Mouse (Mus musculus) retina, embryonic 14.5 days (tissue): Measurements from ENCODE around the gene Tnxb.

Source experiments
- DNase-seq: peaks from one replicate; pipeline ENCODE4 v3.0.0-alpha.2; 2015; ENCODE audit warnings: low spot score

The Tnxb gene

DNA sequence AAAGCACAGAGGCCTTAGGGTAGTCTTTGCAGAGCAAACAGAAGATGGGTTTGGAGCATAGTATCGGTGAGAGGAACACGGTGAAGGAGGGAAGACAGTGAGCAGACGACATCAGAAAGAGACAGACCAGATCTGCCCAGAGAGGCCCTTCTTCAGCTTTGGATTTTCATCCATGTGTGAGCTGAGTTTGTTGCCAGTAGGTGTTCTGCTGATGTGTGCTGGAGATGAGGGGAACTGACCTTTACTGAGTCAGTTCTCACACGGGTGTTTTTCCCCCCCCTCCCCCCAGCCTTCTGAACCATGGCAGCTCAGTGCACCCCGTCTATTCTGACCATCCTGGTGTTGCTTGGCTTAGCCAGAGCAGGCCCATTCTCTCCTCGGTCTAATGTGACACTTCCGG is at the start of gene Tnxb:
TSS of gene Tnxb (plus strand) at position 301 of the 400 bp plus-strand sequence.
- no peak for DNase-seq

DNA sequence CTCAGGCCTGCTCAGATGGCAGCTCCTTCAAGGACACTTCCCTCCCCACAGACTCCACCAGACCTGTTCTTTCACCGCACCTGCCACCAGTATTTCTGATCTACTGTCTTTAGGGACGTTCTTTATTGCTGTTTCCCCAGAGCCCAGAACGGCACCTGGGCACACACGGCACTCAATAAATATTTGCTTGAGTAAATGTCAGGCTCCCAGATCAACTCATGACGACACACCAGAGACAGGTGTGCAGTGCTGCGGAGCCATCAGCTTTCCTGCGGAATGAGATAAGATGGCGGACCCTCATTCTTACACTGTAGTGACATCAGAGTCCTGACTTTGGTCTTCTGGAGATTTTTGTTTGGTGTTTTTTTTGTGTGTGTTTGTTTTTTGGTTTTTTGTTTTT is 49.3 kb upstream of the Tnxb start:
- no peak for DNase-seq

DNA sequence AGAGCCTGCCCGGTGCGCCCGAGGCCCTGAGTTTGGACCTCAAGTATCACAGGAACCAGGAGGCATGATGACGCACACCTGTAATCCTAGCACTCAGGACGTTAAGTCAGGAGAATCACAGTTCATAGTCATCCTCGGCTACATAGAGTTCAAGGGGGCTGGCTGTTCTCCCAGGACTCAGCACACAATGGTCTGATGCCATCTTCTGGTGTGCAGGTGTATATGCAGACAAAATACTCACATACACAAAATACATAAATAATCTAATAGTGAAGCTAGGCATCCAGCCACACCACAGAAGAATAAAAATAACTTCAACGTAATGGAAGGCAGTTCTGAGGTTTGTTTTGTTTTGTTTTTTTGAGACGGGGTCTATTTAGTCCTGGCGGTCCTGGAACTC is 47.2 kb upstream of the Tnxb start:
- DNase-seq = no peak

DNA sequence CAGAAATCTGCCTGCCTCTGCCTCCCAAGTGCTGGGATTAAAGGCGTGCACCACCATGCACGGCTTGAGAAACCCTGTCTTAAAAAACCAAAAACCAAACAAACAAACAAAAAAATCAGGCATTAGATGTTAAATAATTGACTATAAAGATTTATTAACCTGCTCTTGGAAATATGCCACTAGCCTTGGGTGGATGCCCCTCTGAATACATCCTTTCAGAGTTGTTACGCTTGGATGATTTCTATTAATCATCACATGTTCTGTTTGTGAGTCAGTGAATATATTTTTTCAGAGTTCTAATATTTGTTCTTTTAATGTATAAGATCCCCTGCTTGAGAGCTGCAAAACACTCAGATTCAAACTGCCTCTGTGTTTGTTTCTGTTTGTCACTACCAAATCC is 45.4 kb upstream of the Tnxb start:
- no peak for DNase-seq

DNA sequence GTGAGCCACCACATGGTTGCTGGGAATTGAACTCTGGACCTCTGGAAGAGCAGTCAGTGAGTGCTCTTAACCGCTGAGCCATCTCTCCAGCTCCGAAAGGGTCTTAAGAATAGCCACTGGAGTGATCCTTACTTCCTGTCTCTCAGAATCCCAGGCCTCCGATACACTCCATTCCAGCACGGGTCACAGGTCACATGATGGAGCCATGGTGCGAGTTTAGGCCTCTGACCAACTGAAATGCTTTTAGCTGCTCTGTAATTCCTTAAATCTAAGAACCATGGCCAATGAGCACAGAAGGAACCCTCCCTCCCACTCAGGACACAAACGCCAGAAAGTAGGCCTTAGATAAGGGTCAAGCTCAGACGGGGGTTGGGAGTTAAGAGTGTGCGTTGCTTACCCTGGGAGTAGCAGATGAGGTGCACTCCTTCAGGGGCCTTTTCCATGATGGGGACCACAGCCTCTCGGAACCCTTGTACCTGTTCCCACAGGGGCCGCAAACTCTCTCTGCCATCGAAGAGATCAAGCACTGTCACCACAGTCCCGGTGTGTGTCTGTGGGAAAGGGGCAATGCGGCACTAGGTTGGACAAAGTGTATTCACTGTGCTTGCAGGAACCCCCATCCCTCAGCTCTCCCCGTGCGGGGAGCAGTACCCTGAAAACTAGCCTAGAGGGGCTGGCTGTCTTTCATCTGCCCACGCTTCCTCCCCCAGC is 44.1 kb upstream of the Tnxb start:
- no peak for DNase-seq

DNA sequence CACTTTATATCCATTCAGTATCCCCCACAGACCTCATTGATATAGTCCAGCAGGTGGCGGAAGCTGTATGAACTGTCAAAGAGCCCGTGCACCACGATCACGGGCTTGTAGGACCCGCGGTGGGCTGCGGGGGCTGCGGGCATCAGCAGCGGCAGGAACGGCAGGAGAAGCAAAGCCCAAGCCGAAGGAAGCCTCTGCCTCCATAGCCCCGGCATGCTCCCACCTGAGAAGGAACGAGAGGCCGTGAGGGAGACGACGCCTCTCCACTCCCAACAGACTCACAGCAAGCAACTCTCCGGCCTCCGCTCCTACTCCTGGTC is 43.6 kb upstream of the Tnxb start:
- DNase-seq = peak; percentile 74

DNA sequence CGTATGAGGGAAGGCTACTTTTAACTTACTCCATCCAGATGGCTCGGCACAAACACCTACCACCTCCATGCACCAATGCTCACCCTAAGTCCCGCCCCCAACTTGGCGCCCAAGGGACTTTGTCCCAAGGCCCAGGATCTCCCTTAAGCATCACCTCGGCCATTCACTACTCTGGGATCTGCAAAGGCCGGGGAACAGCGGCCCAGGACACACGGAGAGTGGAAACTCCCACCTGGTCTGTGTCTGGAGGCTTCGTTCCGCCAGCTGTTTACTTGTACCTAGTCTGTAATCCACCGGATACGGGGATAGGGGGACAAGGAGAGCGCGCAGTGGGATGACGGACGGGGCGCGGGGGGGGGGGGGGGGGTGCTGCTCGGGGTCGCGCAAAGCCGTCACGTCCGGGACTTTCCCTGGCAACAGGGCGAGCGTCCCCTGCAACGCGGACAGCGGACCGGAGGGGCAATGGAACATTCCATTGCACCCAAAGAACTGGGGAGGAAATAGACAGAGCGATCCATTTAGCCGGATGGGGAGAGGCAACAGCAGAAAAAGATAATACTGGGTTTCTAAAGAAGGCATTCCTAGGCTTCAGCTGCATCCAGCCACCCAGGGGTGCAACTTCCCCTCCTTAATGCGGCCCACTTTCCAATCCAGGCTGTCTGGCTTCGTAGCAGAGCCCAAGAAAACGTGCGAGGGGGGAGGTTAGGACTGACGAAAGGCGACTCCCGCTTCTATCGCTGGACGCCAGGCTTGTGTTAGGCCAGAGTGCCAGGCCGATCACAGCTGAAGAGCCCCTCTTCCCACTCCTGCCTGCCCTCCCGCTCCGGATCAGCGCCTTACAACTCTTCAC is 43.0 kb upstream of the Tnxb start:
- DNase-seq = peak; percentile 91

DNA sequence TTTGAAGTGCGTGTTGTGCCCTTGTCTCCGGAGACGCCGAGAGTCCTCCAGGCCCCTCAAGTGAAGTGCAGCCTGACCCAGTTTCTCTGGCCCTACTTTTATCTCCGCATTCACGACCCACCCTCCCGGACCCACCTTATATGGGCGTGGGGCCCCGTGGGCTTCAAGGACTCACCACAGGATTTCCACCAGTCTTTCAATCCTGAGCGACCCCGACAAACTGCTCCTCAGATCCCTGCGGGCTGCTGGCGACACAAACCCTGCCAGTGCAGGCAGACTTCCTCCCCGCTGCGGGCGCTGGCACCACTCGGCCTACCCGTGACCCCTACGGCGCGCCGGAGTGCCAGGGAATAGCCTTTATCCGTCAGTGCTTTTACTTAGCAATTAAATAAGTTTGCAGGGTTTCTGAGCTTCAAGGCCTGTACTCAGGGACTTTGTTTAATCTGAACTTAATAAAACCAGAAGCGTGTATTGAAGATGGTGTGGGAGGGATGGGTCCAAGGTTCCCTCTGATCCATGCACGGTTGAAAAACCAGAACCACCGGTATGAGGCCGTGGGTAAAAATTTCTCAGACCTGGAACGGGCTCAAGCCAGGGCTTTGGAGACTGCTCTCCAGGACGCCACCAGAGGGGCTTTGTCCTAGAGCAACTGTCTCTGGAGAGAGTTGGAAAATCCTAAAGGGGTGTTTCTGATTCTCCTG is 42.2 kb upstream of the Tnxb start, which contains the start of gene Ppt2:
TSS of gene Ppt2 (minus strand) at position 568 of the 701 bp plus-strand sequence.
- peak; percentile 15 for DNase-seq

DNA sequence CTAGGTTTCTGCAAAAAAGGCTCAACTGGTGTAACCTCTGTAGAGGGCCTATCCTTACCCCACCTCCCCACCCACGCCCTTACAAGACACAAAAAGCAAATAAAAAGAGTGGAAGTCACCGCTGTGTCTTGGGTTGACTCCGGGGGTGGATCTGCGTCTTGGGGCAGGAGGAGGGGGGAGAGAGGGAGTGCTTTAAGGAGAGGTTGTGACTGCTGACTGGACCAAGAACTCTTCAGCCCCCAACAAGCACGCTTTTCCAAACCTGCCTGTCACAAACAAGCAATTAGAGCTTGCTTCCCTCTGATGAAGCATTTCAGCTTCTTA is 41.7 kb upstream of the Tnxb start:
- DNase-seq = no peak

DNA sequence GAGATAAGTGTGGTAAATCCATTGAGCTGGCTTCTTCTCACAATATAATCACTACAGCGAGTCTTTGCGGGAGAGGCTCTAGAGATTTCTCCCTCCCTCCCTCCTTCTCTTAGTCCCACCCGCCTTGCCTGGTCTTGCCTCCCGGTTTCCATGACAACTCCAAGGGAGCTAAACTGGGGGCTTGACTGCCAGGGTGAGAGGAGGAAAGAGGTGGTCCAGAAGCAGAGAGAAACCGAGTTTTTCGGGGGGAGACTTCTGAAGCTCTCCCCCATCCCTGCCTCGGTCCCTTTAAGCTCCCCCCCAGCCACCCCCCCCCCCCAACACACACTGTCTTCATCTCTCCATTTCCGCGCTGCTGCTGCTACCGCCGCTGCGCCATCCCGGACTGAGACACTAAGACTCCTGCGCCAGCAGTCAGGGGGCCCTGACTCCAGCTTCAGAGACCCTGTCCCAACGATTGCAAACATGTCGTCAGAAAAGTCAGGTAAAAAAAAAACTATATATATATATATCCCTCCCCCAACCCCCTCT is 41.0 kb upstream of the Tnxb start, which contains the start of gene Prrt1:
TSS of gene Prrt1 (plus strand) at position 313 of the 531 bp plus-strand sequence.
- DNase-seq = no peak

DNA sequence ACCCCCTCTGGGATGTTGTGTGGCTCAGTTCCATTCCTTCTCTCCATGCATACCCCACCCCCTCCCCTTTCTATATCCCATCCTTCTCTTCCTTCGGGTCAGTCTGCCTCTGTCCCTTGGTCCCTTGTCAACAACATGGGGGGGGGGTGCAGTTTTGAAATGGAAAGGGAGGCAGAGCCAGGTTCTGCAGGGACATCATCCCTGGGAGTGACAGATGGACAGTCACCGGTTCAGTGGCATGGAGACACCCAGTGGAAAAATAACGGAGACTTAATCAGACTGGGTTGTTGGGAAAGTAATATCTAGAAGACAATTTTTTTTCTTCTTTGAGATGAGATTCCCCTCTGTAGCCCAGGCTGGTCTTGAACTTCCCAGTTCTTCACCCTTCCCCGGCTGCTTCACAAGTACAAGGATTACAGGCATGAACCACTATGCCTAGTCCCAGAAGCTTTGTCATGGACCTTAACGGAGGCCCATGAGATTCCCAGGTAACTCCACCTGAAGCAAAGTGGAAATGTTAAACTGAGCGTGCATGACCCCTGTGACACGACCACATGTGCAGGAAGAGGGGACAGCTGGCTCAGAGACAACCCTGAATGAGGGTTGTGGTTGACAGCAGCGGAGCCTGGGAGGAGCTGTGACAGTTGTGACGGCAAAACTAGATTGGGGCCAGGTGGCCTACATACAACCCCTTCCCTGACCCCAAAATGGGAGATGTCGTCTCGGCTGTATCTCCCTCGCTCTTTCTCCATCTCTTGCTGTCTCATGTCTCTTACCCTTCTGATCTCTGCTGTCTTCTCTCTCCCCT is 40.3 kb upstream of the Tnxb start:
- DNase-seq = no peak

DNA sequence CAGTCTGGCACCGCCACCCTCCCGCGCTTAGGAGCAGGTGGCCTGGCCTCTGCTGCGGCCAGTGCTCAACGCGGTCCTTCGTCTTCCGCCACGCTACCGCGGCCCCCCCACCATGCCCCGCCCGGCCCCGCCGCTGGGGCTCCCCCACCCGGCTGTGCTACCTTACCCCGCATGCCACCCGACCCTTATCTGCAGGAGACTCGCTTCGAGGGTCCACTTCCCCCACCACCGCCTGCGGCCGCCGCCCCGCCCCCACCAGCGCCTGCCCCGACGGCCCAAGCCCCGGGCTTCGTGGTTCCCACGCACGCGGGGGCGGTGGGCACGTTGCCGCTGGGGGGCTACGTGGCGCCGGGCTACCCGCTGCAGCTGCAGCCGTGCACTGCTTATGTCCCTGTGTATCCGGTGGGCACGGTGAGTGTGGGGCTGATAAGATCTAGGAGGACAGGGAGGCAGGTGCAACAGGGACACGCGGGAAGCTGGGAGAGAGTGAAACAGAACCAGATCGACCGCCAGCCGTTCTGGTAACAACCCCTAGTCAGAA is 39.5 kb upstream of the Tnxb start:
- DNase-seq = no peak

DNA sequence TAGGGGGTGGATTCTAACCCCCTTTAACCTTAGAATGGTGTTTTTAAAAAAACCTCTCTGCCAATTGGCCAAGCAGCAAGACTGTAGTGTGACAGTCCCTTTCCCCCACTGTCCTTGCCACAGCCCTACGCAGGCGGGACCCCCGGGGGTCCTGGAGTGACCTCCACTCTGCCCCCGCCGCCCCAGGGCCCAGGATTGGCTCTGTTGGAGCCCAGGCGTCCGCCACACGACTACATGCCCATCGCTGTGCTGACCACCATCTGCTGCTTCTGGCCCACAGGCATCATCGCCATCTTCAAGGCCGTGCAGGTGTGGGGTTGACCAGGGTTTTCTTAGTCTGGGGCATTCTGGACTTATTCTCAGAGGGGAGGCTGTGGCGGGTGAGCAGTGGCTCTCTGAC is 38.7 kb upstream of the Tnxb start:
- no peak for DNase-seq

DNA sequence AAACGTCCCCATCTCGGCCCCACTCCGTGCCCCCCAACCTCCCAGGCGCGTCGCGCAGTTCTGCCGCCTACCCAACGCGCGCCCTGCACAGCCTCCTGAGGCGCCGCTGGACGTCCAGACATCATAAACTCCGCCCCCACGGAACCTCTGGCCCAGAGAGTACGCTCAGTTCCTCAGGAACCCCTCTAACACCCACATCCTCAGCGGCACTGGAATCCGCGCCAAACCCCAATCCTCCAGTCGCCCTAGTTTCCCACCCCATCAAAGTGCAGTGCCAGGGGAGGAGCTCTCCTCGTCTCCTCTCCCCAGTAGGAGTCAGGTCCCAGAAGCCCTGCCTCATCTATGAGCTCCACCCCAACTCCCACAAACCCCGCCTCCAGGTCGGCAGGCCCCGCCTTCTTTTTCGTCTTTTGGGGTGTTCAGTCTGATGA is 38.1 kb upstream of the Tnxb start:
- DNase-seq = peak; percentile 75

DNA sequence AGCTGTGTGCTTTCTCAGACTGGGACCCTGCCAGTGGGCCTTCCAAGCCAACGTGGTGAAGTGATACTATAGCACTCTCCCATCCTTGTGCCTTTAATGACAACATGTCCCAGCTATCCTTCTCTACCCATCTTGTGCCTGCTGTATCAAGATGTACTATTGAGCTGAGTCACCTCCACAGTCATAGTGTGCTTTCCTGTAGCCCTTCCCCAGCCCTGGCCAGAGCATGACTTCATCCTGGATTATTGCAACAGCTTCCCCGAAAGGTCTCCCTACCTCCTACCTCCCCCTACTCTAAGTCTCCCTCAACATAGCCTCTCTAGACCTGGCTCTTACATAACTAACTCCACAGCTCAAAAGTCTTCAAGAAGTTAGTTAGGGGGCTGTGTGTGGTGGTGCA is 34.7 kb upstream of the Tnxb start:
- DNase-seq = no peak

DNA sequence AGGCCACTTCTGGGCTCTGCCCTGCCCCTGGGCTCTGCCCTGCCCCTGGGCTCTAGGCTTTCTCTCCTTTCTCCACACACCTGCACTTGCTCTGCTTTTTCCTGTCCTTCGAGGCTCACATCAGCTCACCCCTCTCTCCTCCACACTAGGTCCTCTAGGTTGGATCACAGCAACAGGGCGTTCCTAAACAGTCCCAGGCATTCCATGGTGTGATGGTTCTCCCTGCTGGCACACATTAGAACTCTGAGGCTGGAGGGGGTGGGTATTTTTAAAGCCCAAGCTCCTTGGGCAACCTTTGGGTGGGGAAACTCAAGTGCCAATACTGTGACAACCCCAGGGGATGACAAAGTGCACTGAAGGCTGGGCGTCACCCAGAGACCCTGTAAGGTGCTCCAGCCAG is 32.9 kb upstream of the Tnxb start:
- DNase-seq = no peak

DNA sequence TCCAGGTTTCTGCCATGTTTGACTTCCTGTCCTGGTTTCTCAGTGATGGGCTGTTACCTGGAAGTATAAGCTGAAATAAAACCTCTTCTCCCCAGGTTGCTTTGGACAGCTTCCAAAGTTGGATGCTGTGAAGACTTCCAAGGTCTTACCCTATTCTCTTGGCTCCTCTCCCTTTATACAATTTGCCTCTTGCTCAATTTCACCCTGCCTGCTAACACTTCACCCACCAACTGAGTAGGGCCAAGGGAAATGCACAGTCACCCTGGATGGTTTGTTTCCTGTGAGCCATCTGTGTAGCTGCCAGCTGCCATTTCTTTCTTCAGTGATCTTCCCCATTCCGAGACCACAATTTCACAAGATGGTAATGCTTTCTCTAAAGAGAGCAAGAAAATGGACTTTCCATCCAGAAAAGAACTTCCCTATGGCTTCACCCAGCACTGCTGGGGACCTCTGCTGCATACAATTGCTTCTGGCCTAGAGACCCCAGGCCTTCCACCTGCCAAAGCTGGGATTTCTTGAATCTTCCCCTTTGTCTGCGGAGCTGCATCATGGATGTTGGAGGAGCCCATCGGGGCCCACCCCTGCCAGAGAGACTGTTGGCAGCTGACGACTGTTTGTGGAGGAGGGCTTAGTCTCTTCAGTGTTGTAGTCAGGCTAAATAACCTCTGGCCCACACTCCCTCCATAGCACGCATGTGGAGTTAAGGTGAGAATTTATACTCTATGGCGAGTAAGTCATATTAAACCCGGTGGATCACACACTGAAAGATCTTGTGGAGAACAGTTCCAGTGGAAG is 30.7 kb upstream of the Tnxb start:
- no peak for DNase-seq

DNA sequence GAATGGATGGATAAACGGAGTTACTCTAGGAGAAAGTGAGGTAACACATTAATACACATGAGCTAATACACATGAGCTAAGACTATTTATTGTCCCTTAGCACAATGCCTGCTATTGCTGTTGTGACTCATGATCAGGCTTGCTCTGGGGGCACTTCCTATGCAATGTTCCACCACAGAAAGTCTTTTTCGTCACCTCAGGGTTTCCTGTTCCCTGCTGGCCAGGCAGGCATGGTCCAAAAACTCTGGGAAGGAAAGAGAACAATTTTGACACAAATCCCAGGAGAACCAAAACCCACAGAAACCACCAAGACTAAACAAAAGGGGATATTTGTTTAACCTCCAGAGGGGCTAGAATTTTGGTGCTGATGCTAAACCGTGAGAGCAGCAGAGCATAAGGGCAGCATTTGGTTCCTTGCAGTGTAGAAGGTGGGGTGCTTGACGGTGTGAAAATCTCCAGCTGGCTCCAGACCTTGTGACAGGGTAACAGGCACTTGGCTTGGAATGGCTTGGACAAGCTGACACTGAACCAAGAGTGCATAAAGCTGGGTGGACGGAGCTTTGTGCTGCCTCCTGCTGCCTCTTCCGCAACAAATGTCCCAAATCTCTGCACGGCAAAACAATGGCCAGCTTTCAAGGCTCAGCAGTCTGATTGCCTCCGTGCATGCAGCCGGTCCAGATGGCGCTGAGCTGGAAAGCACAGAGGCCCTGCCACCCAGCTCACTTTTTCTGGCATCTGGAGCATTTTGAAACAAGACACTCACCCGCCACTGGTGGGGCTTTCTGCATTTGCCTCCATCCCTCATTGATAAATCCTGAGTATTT is 29.3 kb upstream of the Tnxb start:
- peak; percentile 70 for DNase-seq

DNA sequence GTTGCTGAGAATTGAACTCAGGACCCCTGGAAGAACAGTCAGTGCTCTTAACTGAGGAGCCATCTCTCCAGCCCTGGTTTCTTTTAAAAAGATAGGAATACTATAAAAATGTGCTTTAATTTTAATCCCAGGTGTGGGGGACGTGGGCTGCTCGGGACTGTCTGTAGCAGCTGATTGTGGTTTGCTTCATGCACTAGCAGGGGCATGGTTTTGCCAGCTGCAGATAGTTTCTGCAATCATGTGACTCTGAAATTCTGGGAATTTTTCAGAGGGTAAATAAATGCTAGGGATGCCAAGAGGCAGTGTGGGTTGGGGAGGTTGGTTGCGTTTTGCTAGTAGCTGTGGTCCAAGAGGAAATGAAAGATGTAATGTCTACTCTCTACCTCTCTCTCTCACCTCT is 28.4 kb upstream of the Tnxb start:
- no peak for DNase-seq

DNA sequence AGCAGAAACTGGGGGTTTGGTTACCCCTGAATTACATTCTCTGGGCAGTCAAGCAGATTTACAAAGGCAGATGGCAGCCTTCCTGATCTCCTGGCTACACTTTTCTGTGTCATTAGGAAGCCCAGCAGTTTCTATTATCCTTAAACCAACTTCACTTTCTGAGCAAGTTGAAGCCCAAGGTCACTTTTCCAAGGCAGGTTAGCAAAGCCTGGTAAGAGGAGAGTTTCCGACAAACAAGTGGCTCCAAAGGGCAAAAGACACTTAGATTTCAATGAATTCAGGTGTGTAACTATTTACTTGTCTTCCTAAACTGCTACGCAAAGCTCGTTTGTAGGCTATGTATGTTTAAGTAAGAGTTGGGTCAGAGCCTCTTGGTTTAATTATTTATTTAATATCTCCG is 27.0 kb upstream of the Tnxb start:
- DNase-seq = no peak
